Mouse (Mus musculus) ES-CJ7 (cell line): ENCODE data around the gene Rabif.
"Not testable (repeated sequence)": the region's sequence is repeated elsewhere in the genome, so short reads cannot be mapped to it uniquely, and the experiment has no call there.

Experiments used
- DNase-seq: peaks from one replicate; pipeline ENCODE4 v3.0.0; 2011; ENCODE audit warnings: low read depth, low spot score

Gene Rabif

GRCm38 (mm10) chr1:134512584-134512983 is 18.1 kb downstream of the Rabif start:
- no peak for DNase-seq

GRCm38 (mm10) chr1:134513312-134513860 is 18.9 kb downstream of the Rabif start:
- DNase-seq, result peak; percentile 67

GRCm38 (mm10) chr1:134513876-134514590 is 19.6 kb downstream of the Rabif start:
- DNase-seq, result no peak

- no peak for DNase-seq
These were observed 21.4 kb downstream of the Rabif start for GRCm38 (mm10) chr1:134515891-134516290.

GRCm38 (mm10) chr1:134516491-134517198 is 22.2 kb downstream of the Rabif start:
- DNase-seq, result no peak

GRCm38 (mm10) chr1:134517841-134518240 is 23.4 kb downstream of the Rabif start:
- DNase-seq, result not testable (repeated sequence)

GRCm38 (mm10) chr1:134518677-134519076 is 24.2 kb downstream of the Rabif start:
- peak; percentile 97 for DNase-seq

GRCm38 (mm10) chr1:134519201-134519600 is 24.8 kb downstream of the Rabif start:
- not testable (repeated sequence) for DNase-seq

- no peak for DNase-seq
These were observed 25.7 kb downstream of the Rabif start for GRCm38 (mm10) chr1:134520001-134520721.

- DNase-seq, result no peak
These were observed 26.7 kb downstream of the Rabif start for GRCm38 (mm10) chr1:134521163-134521562.

- no peak for DNase-seq
These were observed 27.9 kb downstream of the Rabif start for GRCm38 (mm10) chr1:134522325-134522724.

- peak; percentile 92 for DNase-seq
These were observed 30.0 kb downstream of the Rabif start for GRCm38 (mm10) chr1:134524424-134524823.

- DNase-seq, result peak; percentile 14
These were observed 30.6 kb downstream of the Rabif start for GRCm38 (mm10) chr1:134525015-134525414.

- no peak for DNase-seq
These were observed 32.3 kb downstream of the Rabif start for GRCm38 (mm10) chr1:134526752-134527151.

GRCm38 (mm10) chr1:134530618-134531017 is 36.2 kb downstream of the Rabif start:
- DNase-seq, result no peak

GRCm38 (mm10) chr1:134533710-134534109 is 39.3 kb downstream of the Rabif start:
- DNase-seq, result peak; percentile 66

GRCm38 (mm10) chr1:134535054-134535453 is 40.6 kb downstream of the Rabif start:
- peak; percentile 98 for DNase-seq

- DNase-seq, result peak; percentile 84
These were observed 41.1 kb downstream of the Rabif start for GRCm38 (mm10) chr1:134535513-134535912.

GRCm38 (mm10) chr1:134540610-134541009 is 46.2 kb downstream of the Rabif start:
- peak; percentile 23 for DNase-seq

GRCm38 (mm10) chr1:134548231-134548630 is 53.8 kb downstream of the Rabif start:
- no peak for DNase-seq

- DNase-seq, result peak; percentile 59
These were observed 55.2 kb downstream of the Rabif start, which contains the start of gene Mgat4e for GRCm38 (mm10) chr1:134549632-134550132. TSS of gene Mgat4e (minus strand) at chr1:134549682.

- no peak for DNase-seq
These were observed 57.4 kb downstream of the Rabif start for GRCm38 (mm10) chr1:134551869-134552268.
